Mouse (Mus musculus) C2C12 (cell line): ENCODE data around the gene Rilp.

ENCODE experiments used
- CTCF ChIP-seq: IDR thresholded peaks from one replicate; pipeline ENCODE4 v1.5.1; 2011; ENCODE audit not compliant: control insufficient read depth, insufficient read depth, insufficient read length
- FOSL1 ChIP-seq: IDR thresholded peaks from one replicate; pipeline ENCODE4 v1.8.0; 2011; ENCODE audit warnings: mild to moderate bottlenecking, low read length; ENCODE audit not compliant: poor library complexity, insufficient read depth, severe bottlenecking
- MAX ChIP-seq: IDR thresholded peaks from one replicate; pipeline ENCODE4 v1.6.1; 2011; ENCODE audit warnings: mild to moderate bottlenecking, control low read depth
- MYOD1 ChIP-seq: IDR thresholded peaks from one replicate; pipeline ENCODE4 v1.6.1; 2011; ENCODE audit warnings: low read depth; ENCODE audit not compliant: control insufficient read depth, insufficient read length
- MYOG ChIP-seq: IDR thresholded peaks from one replicate; pipeline ENCODE4 v1.6.1; 2011; ENCODE audit not compliant: control insufficient read depth, insufficient read length; ENCODE audit errors: extremely low read depth

DNA sequence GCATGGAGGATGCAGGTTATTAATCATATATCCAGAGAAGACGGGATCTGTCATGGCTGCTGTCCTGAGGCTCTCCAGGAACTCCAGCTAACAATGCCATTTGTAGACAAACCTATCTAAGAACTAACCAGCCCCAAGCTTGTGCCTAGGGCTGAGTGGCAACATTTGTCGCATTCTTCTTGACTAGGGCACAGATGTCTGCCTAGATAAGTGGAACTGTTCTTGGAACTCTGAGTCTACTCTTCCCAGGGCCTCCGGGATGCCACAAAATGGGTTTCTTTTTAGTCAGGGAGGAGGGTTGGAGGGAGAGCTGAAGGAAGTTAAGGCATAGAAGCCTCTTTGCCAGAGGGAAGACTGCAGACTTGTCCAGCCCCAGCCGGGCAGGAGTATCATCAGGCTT is 36.2 kb downstream of the Rilp start:
- TF ChIP-seq CTCF (no peak), MYOG (no peak), MAX (no peak), FOSL1 (no peak), MYOD1 (no peak)
